Mouse (Mus musculus) ES-CJ7 (cell line): ENCODE data around the gene Echs1.
A peak's percentile ranks its signal among the peaks of the same experiment; 100 is the strongest.

Experiments
- DNase-seq: peaks from one replicate; pipeline ENCODE4 v3.0.0; 2011; ENCODE audit warnings: low read depth, low spot score

Echs1 gene

DNA sequence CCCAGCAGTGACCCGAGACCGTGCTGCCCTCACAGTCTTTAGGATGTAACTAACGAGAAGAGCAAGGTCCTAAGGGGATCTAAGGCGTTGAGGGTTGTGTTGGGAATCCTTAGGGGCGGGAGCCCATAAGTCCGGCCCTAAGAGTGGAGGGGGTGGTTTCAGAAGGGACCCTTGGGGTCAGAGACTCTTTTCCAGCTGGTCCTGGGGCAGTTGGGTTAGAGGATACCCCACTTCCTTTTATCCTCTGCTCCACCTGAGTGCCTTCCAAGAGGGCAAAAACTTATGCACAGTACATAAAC lies 54.5 kb downstream of the Echs1 start:
- no peak for DNase-seq

DNA sequence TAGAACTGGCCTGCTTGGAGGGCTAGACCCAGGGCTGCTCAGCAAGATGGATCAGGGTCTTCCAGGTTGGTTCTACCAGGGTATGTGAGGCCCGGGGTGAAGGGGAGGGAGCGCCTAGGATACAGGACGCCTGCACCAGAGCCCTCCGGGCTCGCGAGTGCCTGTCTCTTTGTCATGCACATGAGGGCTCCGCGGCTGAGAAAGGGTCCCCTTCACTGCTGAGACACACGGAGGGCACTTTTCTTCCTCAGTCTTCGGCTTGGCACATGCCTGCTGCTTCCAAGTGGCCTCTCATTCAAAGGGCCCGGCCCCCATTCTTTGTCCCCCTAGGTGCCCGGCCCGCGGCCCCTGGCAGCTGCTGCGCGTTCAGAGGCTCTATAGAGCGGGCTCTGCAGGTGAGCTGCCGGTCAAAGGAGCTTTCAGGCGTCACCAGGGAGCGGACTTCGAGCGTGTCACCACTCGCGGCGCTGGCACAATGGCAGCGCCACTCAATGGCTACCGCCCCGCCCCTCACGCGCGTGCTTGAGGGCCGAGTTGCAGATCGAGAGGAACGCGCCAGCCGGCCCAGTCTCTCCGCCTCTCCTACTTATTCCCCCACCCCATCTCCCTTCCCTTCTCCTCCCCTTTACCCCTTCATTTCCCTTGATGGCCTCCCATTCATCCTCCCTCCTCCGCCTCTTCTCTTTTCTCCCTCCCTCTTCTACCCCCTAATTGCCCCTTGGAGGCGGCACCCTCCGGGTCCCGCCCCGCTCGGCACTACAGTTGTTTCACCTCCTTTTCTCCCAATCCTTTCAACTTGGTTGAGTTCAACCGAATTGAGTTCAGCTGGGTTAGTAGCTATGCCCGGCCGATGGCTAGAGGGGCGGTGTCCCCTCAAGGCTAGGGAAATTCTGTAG lies 55.1 kb downstream of the Echs1 start:
- DNase-seq: peak; percentile 77

DNA sequence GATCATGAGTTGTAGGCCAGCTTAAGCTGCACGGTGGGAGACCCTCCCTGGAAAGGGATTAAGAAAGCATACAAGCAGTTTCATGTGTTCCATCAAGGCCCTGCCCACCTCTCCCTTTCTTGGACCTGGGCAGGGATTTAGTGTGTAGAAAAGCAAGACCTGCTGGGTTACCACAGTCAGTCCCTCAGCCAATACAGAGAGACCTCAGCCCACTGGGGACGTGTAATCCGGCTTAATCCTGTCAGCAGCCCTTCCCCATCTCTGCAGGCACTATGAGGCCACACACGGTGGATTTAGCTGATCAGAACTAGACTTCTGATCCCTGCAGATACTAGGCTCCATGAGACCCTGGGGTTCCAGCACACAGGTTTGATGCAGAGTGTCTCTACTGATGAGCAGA lies 56.7 kb downstream of the Echs1 start:
- DNase-seq: no peak

DNA sequence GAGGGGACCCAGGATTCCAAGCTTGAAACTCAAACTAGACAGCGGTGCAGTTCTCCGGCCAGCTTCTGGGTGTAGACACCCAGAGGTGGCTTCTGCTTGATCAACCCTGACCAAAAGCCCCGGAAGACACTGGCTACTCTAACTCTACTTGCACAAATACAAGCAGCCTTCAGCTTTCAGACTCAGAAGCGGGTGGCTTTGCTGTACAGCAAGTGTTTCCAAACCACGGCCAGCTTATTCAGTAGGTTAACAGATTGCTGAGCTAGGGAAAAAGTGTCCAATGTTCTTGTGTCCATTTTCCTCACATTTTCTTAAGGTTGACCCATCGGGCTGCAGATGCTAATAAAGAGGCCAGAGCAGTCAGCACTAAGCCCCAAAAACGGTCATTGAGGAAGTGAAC lies 57.7 kb downstream of the Echs1 start:
- no peak for DNase-seq

DNA sequence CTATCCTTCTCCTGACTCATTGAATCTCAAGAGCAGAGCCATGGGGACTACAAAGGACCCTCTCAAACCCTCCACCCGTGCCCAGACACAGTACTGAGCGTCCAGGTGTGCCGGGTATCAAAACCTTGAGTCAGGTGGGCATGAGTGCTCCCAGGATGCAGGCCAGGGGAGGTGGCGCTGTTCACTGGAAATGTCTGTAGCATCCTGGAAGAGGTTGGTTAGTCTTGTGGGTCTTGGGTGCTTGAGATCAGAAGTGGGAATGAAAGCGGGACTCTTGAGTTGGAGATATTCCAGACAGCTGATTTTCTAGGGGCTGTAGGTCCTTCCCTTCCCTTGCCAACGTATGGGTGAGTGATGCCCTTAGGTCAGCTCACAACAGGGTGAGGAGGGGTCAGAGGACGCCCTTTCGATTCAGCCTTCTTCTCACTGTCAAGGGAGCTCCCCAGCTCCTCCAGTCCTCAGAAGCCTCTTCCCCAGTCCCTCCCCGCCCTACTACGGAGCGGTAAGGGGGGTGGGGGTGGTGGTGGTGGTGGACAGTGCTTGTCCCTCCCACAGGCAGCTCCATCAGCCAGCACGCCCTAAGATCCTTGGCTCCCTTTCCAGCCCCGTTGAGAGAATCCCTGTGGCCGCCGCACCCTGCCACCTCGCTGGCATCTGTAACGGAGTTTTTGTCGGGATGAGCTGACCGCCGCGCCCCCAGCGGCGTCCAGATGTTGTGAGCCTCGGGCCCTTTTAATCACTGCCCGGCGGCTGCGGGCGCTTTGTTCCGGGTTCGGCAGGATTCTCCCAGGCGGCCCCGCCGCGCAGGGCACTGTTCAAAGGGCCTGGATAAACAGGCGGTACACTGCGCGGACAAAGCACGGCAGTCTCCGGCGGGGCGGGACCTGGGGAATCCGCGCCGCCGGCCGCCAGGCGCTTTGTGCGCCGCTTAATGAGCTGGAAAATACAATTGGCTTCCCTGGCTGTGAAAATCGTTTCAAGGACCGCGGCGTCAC lies 58.6 kb downstream of the Echs1 start:
- peak; percentile 68 for DNase-seq
